Mouse (Mus musculus) frontal cortex, adult (tissue): ENCODE measurements around the gene Igf2bp2.

Source experiments
- ATAC-seq: cut with Nextera tagmentation; 2 replicates; pipeline ENCODE4 v1.9.2; 2017; ENCODE audit warnings: mild to moderate bottlenecking, moderate library complexity, mixed read lengths; ENCODE audit not compliant: low TSS enrichment

The Igf2bp2 gene

GRCm38 (mm10) chr16:22162512-22163455 is at the start of gene Igf2bp2:
Gene Igf2bp2, minus strand, starts transcription at chr16:22163299.
- ATAC-seq = peak; percentile 31; the same call in 1 of the 2 replicates

- no peak for ATAC-seq
Measured at GRCm38 (mm10) chr16:22203501-22203900, 40.4 kb upstream of the Igf2bp2 start.

GRCm38 (mm10) chr16:22201858-22202257 is 38.8 kb upstream of the Igf2bp2 start:
- no peak for ATAC-seq

- ATAC-seq = no peak
Measured at GRCm38 (mm10) chr16:22200476-22200875, 37.4 kb upstream of the Igf2bp2 start.

GRCm38 (mm10) chr16:22187366-22187765 is 24.3 kb upstream of the Igf2bp2 start:
- no peak for ATAC-seq

- no peak for ATAC-seq
Measured at GRCm38 (mm10) chr16:22185411-22185810, 22.3 kb upstream of the Igf2bp2 start.

- no peak for ATAC-seq
Measured at GRCm38 (mm10) chr16:22184113-22184512, 21.0 kb upstream of the Igf2bp2 start.

- ATAC-seq = no peak
Measured at GRCm38 (mm10) chr16:22182286-22182685, 19.2 kb upstream of the Igf2bp2 start.

GRCm38 (mm10) chr16:22178793-22179192 is 15.7 kb upstream of the Igf2bp2 start:
- no peak for ATAC-seq

- no peak for ATAC-seq
Measured at GRCm38 (mm10) chr16:22177999-22178398, 14.9 kb upstream of the Igf2bp2 start.

GRCm38 (mm10) chr16:22168731-22169130 is 5.6 kb upstream of the Igf2bp2 start:
- ATAC-seq = no peak

- no peak for ATAC-seq
Measured at GRCm38 (mm10) chr16:22165556-22165955, 2.5 kb upstream of the Igf2bp2 start.

GRCm38 (mm10) chr16:22164446-22164845 is 1.3 kb upstream of the Igf2bp2 start:
- ATAC-seq = no peak

- no peak for ATAC-seq
Measured at GRCm38 (mm10) chr16:22163456-22163851, 355 bp upstream of the Igf2bp2 start.

- no peak for ATAC-seq
Measured at GRCm38 (mm10) chr16:22162066-22162511, 1.0 kb downstream of the Igf2bp2 start.

- no peak for ATAC-seq
Measured at GRCm38 (mm10) chr16:22161351-22162065, 1.6 kb downstream of the Igf2bp2 start.

- no peak for ATAC-seq
Measured at GRCm38 (mm10) chr16:22160386-22161145, 2.5 kb downstream of the Igf2bp2 start.

- no peak for ATAC-seq
Measured at GRCm38 (mm10) chr16:22152941-22153444, 10.1 kb downstream of the Igf2bp2 start.

- ATAC-seq = no peak
Measured at GRCm38 (mm10) chr16:22151706-22152315, 11.3 kb downstream of the Igf2bp2 start.

GRCm38 (mm10) chr16:22150421-22150820 is 12.7 kb downstream of the Igf2bp2 start:
- ATAC-seq = no peak

- ATAC-seq = no peak
Measured at GRCm38 (mm10) chr16:22149659-22150345, 13.3 kb downstream of the Igf2bp2 start.
